Mouse (Mus musculus): ENCODE measurements around the gene Kif6.

The Kif6 gene

GRCm38 (mm10) chr17:49933806-49934205, 318.9 kb downstream of the Kif6 start:
- no peak for DNase-seq

DNA sequence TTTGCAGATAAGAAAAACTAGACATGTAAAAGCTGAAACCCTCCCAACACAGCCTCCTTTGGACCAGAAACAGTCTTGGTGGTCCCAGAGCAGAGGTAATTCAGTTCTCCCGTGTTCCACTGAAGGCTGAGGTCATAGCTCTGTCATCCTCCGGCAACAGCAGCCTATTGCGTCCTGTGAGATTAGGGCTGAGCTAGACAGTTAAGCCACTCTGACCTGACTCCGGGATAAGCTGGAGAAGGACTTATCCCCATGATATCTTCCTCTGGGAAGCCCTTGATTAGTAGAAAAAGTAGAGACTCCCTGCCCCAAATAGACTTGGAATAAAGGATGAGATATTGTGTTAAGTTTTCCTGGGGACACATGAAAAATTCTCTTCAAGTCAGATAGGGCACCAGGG, 319.6 kb downstream of the Kif6 start:
- no peak for DNase-seq

DNA sequence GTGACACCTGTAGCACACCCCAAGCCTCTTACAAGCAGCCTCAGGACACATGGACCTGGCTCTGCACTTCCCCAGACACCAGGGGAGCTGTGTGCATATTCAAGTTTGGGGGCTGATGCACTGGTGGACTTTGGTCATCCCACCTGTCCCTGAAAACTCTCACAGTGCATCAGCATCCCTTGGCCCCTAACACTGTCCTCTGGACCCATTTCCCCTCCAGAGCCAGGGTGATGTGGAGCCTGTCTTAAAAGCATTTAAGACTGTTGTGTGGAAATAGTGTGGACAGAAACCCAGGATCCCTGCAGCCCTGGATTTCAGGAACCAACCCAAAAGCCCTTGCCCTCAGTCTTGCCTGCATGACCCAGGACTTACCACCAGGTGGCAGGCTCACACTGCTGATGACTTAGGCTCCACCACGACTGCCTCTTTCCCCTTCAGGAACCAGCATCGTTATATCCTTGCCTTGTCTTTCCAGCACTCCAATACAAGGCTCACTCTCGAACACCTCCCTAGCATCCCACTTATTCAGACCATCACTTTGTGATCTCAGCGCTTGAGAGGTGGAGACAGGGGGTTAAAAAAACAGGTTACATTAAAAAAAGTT, 320.8 kb downstream of the Kif6 start:
- peak; percentile 76 for DNase-seq

GRCm38 (mm10) chr17:49936214-49936613, 321.3 kb downstream of the Kif6 start:
- no peak for DNase-seq

DNA sequence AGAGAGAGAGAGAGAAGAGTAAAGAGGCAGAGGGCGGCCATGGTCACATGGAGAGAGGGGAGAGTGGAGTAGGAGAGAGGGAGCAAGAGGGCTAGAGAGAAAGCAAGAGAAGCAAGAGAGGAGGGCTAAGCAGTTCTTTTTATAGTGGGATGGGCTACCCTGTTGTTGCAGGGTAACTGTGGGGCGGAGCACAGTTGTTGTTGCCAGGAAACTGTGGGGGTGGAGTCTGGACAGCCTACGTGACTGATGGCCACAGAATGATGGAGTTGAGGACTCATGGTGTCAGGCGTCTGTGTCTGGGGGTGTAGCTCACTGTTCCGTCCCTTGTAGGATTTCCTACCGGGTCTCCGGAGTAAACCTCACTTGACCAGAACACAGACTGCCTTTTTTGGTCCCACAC, 324.2 kb downstream of the Kif6 start:
- DNase-seq = no peak

GRCm38 (mm10) chr17:49942674-49943073, 327.7 kb downstream of the Kif6 start:
- no peak for DNase-seq

DNA sequence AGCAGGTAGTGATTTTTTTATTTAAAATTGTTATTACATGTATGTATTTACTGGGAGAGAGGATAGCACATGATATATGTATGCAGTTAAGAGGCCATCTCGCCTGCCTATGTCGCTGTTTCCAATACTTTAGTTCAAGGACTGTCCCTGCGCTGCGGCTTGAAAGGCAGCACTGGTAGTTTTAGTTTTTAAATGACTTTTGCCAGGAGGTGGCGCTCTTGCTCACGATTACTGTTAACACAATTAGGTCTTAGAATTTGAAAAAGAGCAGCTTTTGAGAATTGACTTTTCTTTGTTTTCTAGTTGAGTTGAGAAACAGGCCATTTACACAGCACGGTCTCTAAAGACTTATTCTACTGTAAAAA, 336.5 kb downstream of the Kif6 start:
- DNase-seq = peak; percentile 83

GRCm38 (mm10) chr17:49951856-49952607, 337.1 kb downstream of the Kif6 start:
- no peak for DNase-seq

DNA sequence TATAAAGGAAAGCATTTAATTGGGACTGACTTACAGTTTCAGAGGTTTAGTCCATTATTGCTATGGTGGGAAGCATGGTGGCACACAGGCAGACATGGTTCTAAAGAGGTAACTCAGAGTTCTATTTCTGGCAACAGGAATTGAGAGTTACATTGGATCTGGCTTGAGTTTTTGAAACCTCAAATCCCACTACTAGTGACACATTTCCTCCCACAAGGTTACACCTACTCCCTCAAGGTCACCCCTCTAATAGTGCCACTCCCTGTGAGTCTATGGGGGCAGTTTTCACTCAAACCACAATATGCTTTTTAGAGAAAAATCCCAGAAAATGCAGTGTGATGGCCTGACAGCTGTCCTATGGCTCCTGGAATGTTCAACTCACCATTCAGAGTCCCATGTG, 344.1 kb downstream of the Kif6 start:
- DNase-seq = no peak

Measured in cerebellum, adult 9-10 months (tissue).